In genomic region chr4:134300316-134300715, GRCm38 (mm10) we compare ENCODE assay signal across 10 mouse cellular contexts. TPM values are rescaled to one million over a fixed set of nuclear protein-coding genes. Genes with fewer than 3 reads are reported as not detected.
DNase-seq lines count a peak whose midpoint lies in the region; ATAC-seq and TF ChIP-seq lines count a peak whose summit lies in the region.
"Had no signal": no experiment of that assay in that cellular context is flagged by ENCODE, and none has a peak within 500 bp of the region (broad histone marks: within the 10 kb centered on the region; RNA-seq: fewer than 3 reads in every experiment).

No protein-coding gene starts in this region.

- in situ Hi-C loops in CH12.LX (cut with MboI; ENCODE audit: low pct_ligation_motif_present, low pct_unique_long_range_greater_than_20kb, low sequenced_read_pairs): no loop called here

- H3K4me2 ChIP-seq in CH12.LX (ENCODE audit: insufficient read depth, low read depth, poor library complexity, severe bottlenecking): no peak overlapping the region
- no peak overlapping the region for H3K4me2 ChIP-seq in forebrain, embryonic 14.5 days (ENCODE audit: low read length)
- H3K4me2 ChIP-seq: limb, embryonic 13.5 days had no signal

- H3K27me3 ChIP-seq in CH12.LX (replicated peaks): no peaks in the 10 kb centered on the region
- no peaks in the 10 kb centered on the region for H3K27me3 ChIP-seq in cerebellum, adult 2 months (ENCODE audit: control insufficient read depth, insufficient read depth, low read length)
- H3K27me3 ChIP-seq in forebrain, embryonic 14.5 days (replicated peaks; ENCODE audit: control insufficient read depth, insufficient read depth, low read length): no peaks in the 10 kb centered on the region
- H3K27me3 ChIP-seq: limb, embryonic 13.5 days had no signal

- dilution Hi-C loops in CH12.LX (cut with MboI; ENCODE audit: extremely low pct_ligation_motif_present, extremely low pct_unique_long_range_greater_than_20kb, low sequenced_read_pairs): no loop called here

- H3K9ac ChIP-seq in CH12.LX (ENCODE audit: insufficient read depth, low read depth): no peak overlapping the region
- no peak overlapping the region for H3K9ac ChIP-seq in forebrain, embryonic 14.5 days (ENCODE audit: low read length)
- H3K9ac ChIP-seq: limb, embryonic 13.5 days had no signal

- no peaks in the 10 kb centered on the region for H3K36me3 ChIP-seq in CH12.LX (replicated peaks in 1 of 2; ENCODE audit: control insufficient read depth in 1 of 2, insufficient read depth in 1 of 2, low read length in 1 of 2)
- H3K36me3 ChIP-seq in forebrain, embryonic 14.5 days (ENCODE audit: control insufficient read depth, insufficient read depth, low read length): no peaks in the 10 kb centered on the region
- H3K36me3 ChIP-seq: limb, embryonic 13.5 days had no signal

- TF ChIP-seq CTCF in CH12.LX (conservative IDR thresholded peaks at IDR 0.05 in 1 of 2, IDR thresholded peaks at IDR 0.05 in 1 of 2; ENCODE audit: low read depth in 2 of 2, low read length in 2 of 2): no peak
- TF ChIP-seq CTCF in left cerebral cortex, adult 2 months (IDR thresholded peaks at IDR 0.05): no peak
- no peak for TF ChIP-seq CTCF in cerebellum, adult 2 months (IDR thresholded peaks at IDR 0.05; ENCODE audit: borderline replicate concordance, insufficient read depth, low read depth, low read length)

- ATAC-seq in forebrain, embryonic 14.5 days: no peak
- ATAC-seq: hindbrain, embryonic 16.5 days had no signal

- TF ChIP-seq EP300 in CH12.LX (IDR thresholded peaks at IDR 0.05; ENCODE audit: low read length): no peak

- H3K4me1 ChIP-seq in CH12.LX (ENCODE audit: control insufficient read depth in 1 of 2, insufficient read depth in 2 of 2): peaks cover 0 to 21% of the 10 kb centered on the region in 2 experiments; a peak in 2 of 4 replicates
- no peaks in the 10 kb centered on the region for H3K4me1 ChIP-seq in cerebellum, adult 2 months (ENCODE audit: control insufficient read depth, insufficient read depth, low read length)
- no peaks in the 10 kb centered on the region for H3K4me1 ChIP-seq in forebrain, embryonic 14.5 days (ENCODE audit: control insufficient read depth, insufficient read depth, low read length)
- H3K4me1 ChIP-seq: limb, embryonic 13.5 days had no signal

- no peak for TF ChIP-seq RAD21 in CH12.LX (IDR thresholded peaks at IDR 0.05; ENCODE audit: low read depth, low read length)

- TF ChIP-seq POLR2A in CH12.LX (IDR thresholded peaks at IDR 0.05; ENCODE audit: low read depth, low read length): peak; percentile 25; the same call in 1 of the 2 replicates
- no peak for TF ChIP-seq POLR2A in cerebellum, adult 2 months (IDR thresholded peaks at IDR 0.05; ENCODE audit: borderline replicate concordance, insufficient read depth, low read length)

- H3K79me2 ChIP-seq in CH12.LX (replicated peaks; ENCODE audit: control insufficient read depth, extremely low read depth, insufficient read depth, poor library complexity, severe bottlenecking): no peaks in the 10 kb centered on the region

- intact Hi-C loops in left cerebral cortex, adult 2 months (cut with DNase I): no loop called here

- peak overlapping the region in 2 of 3 experiments; percentile 25 to 41 for H3K4me3 ChIP-seq in CH12.LX (replicated peaks in 1 of 3; ENCODE audit: low read depth in 2 of 3, low read length in 2 of 3, poor library complexity in 1 of 3)
- H3K4me3 ChIP-seq in left cerebral cortex, adult 2 months: no peak overlapping the region
- H3K4me3 ChIP-seq in cerebellum, adult 2 months (replicated peaks; ENCODE audit: insufficient read depth, low read depth, low read length): no peak overlapping the region
- H3K4me3 ChIP-seq in forebrain, embryonic 14.5 days (ENCODE audit: low read depth, low read length): no peak overlapping the region
- H3K4me3 ChIP-seq: limb, embryonic 13.5 days had no signal

- peak; percentile 80 for DNase-seq in 416B (ENCODE audit: low read depth)
- no peak for DNase-seq in CH12.LX (ENCODE audit: extremely low read depth)
- peak; percentile 56 for DNase-seq in gonadal fat pad, adult 2 months (ENCODE audit: low read depth)
- DNase-seq in left cerebral cortex, adult 2 months (ENCODE audit: extremely low spot score in 1 of 2, low spot score in 2 of 2): peak; percentile 33 to 46
- DNase-seq in cerebellum, adult 2 months: no peak
- no peak for DNase-seq in embryo, embryonic 10 days (ENCODE audit: low spot score)
- no peak for DNase-seq in forebrain, embryonic 14.5 days (ENCODE audit: low spot score)

- no peak overlapping the region for H3K27ac ChIP-seq in CH12.LX (ENCODE audit: insufficient read depth, low read depth)
- H3K27ac ChIP-seq in left cerebral cortex, adult 2 months: peak overlapping the region; percentile 73
- H3K27ac ChIP-seq in cerebellum, adult 2 months (ENCODE audit: insufficient read depth, low read length): no peak overlapping the region
- H3K27ac ChIP-seq in forebrain, embryonic 14.5 days (ENCODE audit: low read depth, low read length): no peak overlapping the region
- H3K27ac ChIP-seq: limb, embryonic 13.5 days had no signal

- H3K9me3 ChIP-seq in CH12.LX (replicated peaks; ENCODE audit: low read length): peaks cover 3% of the 10 kb centered on the region
- H3K9me3 ChIP-seq in forebrain, embryonic 14.5 days (replicated peaks; ENCODE audit: control insufficient read depth, low read length): no peaks in the 10 kb centered on the region

- WGBS in cerebellum, adult 2 months: 81% methylated on average over 9 of the region's 9 CpGs
- WGBS in forebrain, embryonic 14.5 days: 83% methylated on average over 9 of the region's 9 CpGs

TF ChIP-seq in CH12.LX, 34 proteins besides CTCF, POLR2A, EP300 and RAD21 (continues in another document):
- TF ChIP-seq MAZ (IDR thresholded peaks at IDR 0.05; ENCODE audit: low read depth, low read length) (no peak), MYC (IDR thresholded peaks at IDR 0.05; ENCODE audit: low read depth, low read length) (no peak), MXI1 (IDR thresholded peaks at IDR 0.05; ENCODE audit: low read depth, low read length) (no peak), E2F4 (IDR thresholded peaks at IDR 0.05; ENCODE audit: insufficient replicate concordance, low read depth, low read length) (no peak), POLR2AphosphoS2 (IDR thresholded peaks at IDR 0.05; ENCODE audit: low read depth, low read length) (no peak), GABPA (IDR thresholded peaks at IDR 0.05; ENCODE audit: insufficient replicate concordance, low read depth, low read length) (no peak), PAX5 (IDR thresholded peaks at IDR 0.05; ENCODE audit: low read length) (no peak), ZNF384 (IDR thresholded peaks at IDR 0.05; ENCODE audit: low read depth, low read length) (no peak), USF1 (IDR thresholded peaks at IDR 0.05; ENCODE audit: low read depth, low read length) (no peak), ELF1 (IDR thresholded peaks at IDR 0.05; ENCODE audit: low read depth, low read length) (no peak), MEF2A (IDR thresholded peaks at IDR 0.05; ENCODE audit: borderline replicate concordance, low read depth, low read length) (peak; percentile 71; the same call in 1 of the 2 replicates), ETS1 (conservative IDR thresholded peaks at IDR 0.05; ENCODE audit: low read depth, low read length) (peak; percentile 25; the same call in 1 of the 2 replicates), ZC3H11A (IDR thresholded peaks at IDR 0.05; ENCODE audit: low read depth, low read length) (no peak), JUND (conservative IDR thresholded peaks at IDR 0.05; ENCODE audit: low read depth, low read length) (no peak), HCFC1 (IDR thresholded peaks at IDR 0.05; ENCODE audit: low read depth, low read length) (no peak), UBTF (IDR thresholded peaks at IDR 0.05; ENCODE audit: low read depth, low read length) (no peak)

RNA-seq across cellular contexts. Expression of gene Pdik1l, which starts 12.6 kb away (rescaled TPM):
- 14.6 and 16.1 TPM in 2 replicates for total RNA-seq in CH12.LX (2012; rRNA removed)
- total RNA-seq in CH12.LX (2014; rRNA removed): 13.7 and 14.8 TPM in 2 replicates
- polyA plus RNA-seq in CH12.LX (2012; ENCODE audit: insufficient read length, low read depth): 12.1 and 15.6 TPM in 2 replicates
- polyA plus RNA-seq in gonadal fat pad, adult 2 months (2012; rRNA removed): 6.8 and 8.3 TPM in 2 replicates
- total RNA-seq in left cerebral cortex, adult 2 months (2021): 10 to 100 TPM; 17.5 to 20.4 TPM
- 8.9 and 9.6 TPM in 2 replicates for polyA plus RNA-seq in cerebellum, adult 2 months (2012; rRNA removed)
- 32.2 and 40.5 TPM in 2 replicates for polyA plus RNA-seq in forebrain, embryonic 14.5 days (2014; fragmentation: Nextera tagmentation; extraction: Ambion mirVana)

RNA-seq across cellular contexts. Expression of gene Trim63, which starts 14.6 kb away (rescaled TPM):
- total RNA-seq in CH12.LX (2012; rRNA removed) (0.25 TPM in 1 of 2 replicates, not detected in the other), CH12.LX (2014; rRNA removed) (0.16 TPM in 1 of 2 replicates, not detected in the other)
- polyA plus RNA-seq in CH12.LX (2012; ENCODE audit: insufficient read length, low read depth): 0.38 and 0.49 TPM in 2 replicates
- polyA plus RNA-seq in gonadal fat pad, adult 2 months (2012; rRNA removed): 1.0 and 1.1 TPM in 2 replicates
- under 1 TPM; 0.21 to 0.25 TPM for total RNA-seq in left cerebral cortex, adult 2 months (2021)
- polyA plus RNA-seq in cerebellum, adult 2 months (2012; rRNA removed): 0.07 and 0.24 TPM in 2 replicates
- not detected in 2 replicates for polyA plus RNA-seq in forebrain, embryonic 14.5 days (2014; fragmentation: Nextera tagmentation; extraction: Ambion mirVana)

RNA-seq across cellular contexts. Expression of gene Slc30a2, which starts 42.7 kb away (rescaled TPM):
- total RNA-seq in CH12.LX (2012; rRNA removed) (8.9 and 9.7 TPM in 2 replicates), CH12.LX (2014; rRNA removed) (4.5 and 5.1 TPM in 2 replicates)
- 22.4 and 23.6 TPM in 2 replicates for polyA plus RNA-seq in CH12.LX (2012; ENCODE audit: insufficient read length, low read depth)
- polyA plus RNA-seq in gonadal fat pad, adult 2 months (2012; rRNA removed): 41.8 and 53.7 TPM in 2 replicates
- not detected for total RNA-seq in left cerebral cortex, adult 2 months (2021)
- polyA plus RNA-seq in cerebellum, adult 2 months (2012; rRNA removed): 0.13 and 0.20 TPM in 2 replicates
- polyA plus RNA-seq in forebrain, embryonic 14.5 days (2014; fragmentation: Nextera tagmentation; extraction: Ambion mirVana): 0.05 and 0.06 TPM in 2 replicates

RNA-seq across cellular contexts. Expression of gene Grrp1, which starts 46.4 kb away (rescaled TPM):
- not detected in 2 replicates for total RNA-seq in CH12.LX (2012; rRNA removed)
- not detected in 2 replicates for total RNA-seq in CH12.LX (2014; rRNA removed)
- not detected in 2 replicates for polyA plus RNA-seq in CH12.LX (2012; ENCODE audit: insufficient read length, low read depth)
- polyA plus RNA-seq in gonadal fat pad, adult 2 months (2012; rRNA removed): 15.0 and 15.6 TPM in 2 replicates
- 1 to 10 TPM; 3.0 to 3.6 TPM for total RNA-seq in left cerebral cortex, adult 2 months (2021)
- 6.6 and 7.6 TPM in 2 replicates for polyA plus RNA-seq in cerebellum, adult 2 months (2012; rRNA removed)
- polyA plus RNA-seq in forebrain, embryonic 14.5 days (2014; fragmentation: Nextera tagmentation; extraction: Ambion mirVana): 10.1 and 11.6 TPM in 2 replicates

RNA-seq across cellular contexts. Expression of gene Gm30191, which starts 53.6 kb away (rescaled TPM):
- total RNA-seq in CH12.LX (2012; rRNA removed): not detected in 2 replicates
- total RNA-seq in CH12.LX (2014; rRNA removed): not detected in 2 replicates
- polyA plus RNA-seq in CH12.LX (2012; ENCODE audit: insufficient read length, low read depth): not detected in 2 replicates
- not detected in 2 replicates for polyA plus RNA-seq in gonadal fat pad, adult 2 months (2012; rRNA removed)
- total RNA-seq in left cerebral cortex, adult 2 months (2021): not detected
- 1.8 and 1.9 TPM in 2 replicates for polyA plus RNA-seq in cerebellum, adult 2 months (2012; rRNA removed)
- polyA plus RNA-seq in forebrain, embryonic 14.5 days (2014; fragmentation: Nextera tagmentation; extraction: Ambion mirVana): not detected in 2 replicates
- polyA plus RNA-seq: embryonic facial prominence, embryonic 11.5 days; limb, embryonic 13.5 days had no signal

Comparison
In these comparisons a context has a peak if more than half of its experiments do, and no peak if none do; other contexts are left out.
1. DNase-seq: peak in 416B (single experiment), gonadal fat pad, adult 2 months (single experiment) and left cerebral cortex, adult 2 months (2 of 2); none in CH12.LX (single experiment), cerebellum, adult 2 months (0 of 2), embryo, embryonic 10 days (single experiment) and forebrain, embryonic 14.5 days (single experiment).
2. H3K4me3 ChIP-seq: peak in CH12.LX (2 of 3); none in left cerebral cortex, adult 2 months (single experiment), cerebellum, adult 2 months (single experiment) and forebrain, embryonic 14.5 days (single experiment).
3. RNA of gene Slc30a2, which starts 42.7 kb away (polyA plus RNA-seq): 41.8 to 53.7 TPM in gonadal fat pad, adult 2 months and 22.4 to 23.6 TPM in CH12.LX; 0.13 to 0.20 TPM in cerebellum, adult 2 months and 0.05 to 0.06 TPM in forebrain, embryonic 14.5 days; every median in the first group is over 10 times any median in the second.